Mouse (Mus musculus) CH12.LX (cell line): ENCODE data around the gene Naa80. TPM values are rescaled to one million over a fixed set of nuclear protein-coding genes. Genes with fewer than 3 reads are reported as not detected.

ENCODE experiments used
- DNase-seq: peaks from one replicate; pipeline ENCODE4 v3.0.0-alpha.2; 2013; ENCODE audit errors: extremely low read depth
- H3K27ac ChIP-seq: 2 replicates; pipeline ENCODE4 v1.5.1; 2012; ENCODE audit warnings: low read depth, mild to moderate bottlenecking, control low read depth, moderate library complexity; ENCODE audit not compliant: insufficient read depth
- H3K27me3 ChIP-seq: replicated peaks from 2 replicates; pipeline ENCODE3; 2012; ENCODE audit warnings: inconsistent platforms
- H3K36me3 ChIP-seq, 2 experiments: replicated peaks in 1 of 2; 2 replicates each; pipeline versions ENCODE3 to v1.6.1; 2012; ENCODE audit warnings: inconsistent platforms in 1 of 2, low read length in 1 of 2, mild to moderate bottlenecking in 1 of 2, mixed read lengths in 1 of 2, moderate library complexity in 1 of 2; ENCODE audit not compliant: control insufficient read depth in 1 of 2, insufficient read depth in 1 of 2
- H3K4me1 ChIP-seq, 2 experiments: 2 replicates each; pipeline ENCODE4 v1.6.1; 2012; ENCODE audit warnings: inconsistent platforms in 1 of 2, moderate library complexity in 1 of 2; ENCODE audit not compliant: insufficient read depth in 2 of 2, control insufficient read depth in 1 of 2
- H3K4me2 ChIP-seq: 2 replicates; pipeline ENCODE4 v1.6.1; 2012; ENCODE audit warnings: low read depth, mild to moderate bottlenecking, control low read depth; ENCODE audit not compliant: poor library complexity, insufficient read depth, severe bottlenecking
- H3K4me3 ChIP-seq, 3 experiments: fragments of 150-350 bp in 1 of 3; sonication (generic) in 1 of 3; replicated peaks in 1 of 3; 2 replicates each; pipeline versions ENCODE3 to v1.5.1; 2011 to 2012; ENCODE audit warnings: low read depth in 2 of 3, low read length in 2 of 3, mild to moderate bottlenecking in 2 of 3, moderate library complexity in 2 of 3, control low read depth in 1 of 3, improper control_type of control experiment in 1 of 3, inconsistent platforms in 1 of 3, mixed read lengths in 1 of 3; ENCODE audit not compliant: poor library complexity in 1 of 3
- H3K79me2 ChIP-seq: replicated peaks from 2 replicates; pipeline ENCODE4 v1.6.1; 2012; ENCODE audit warnings: mild to moderate bottlenecking, moderate library complexity; ENCODE audit not compliant: control insufficient read depth, poor library complexity, insufficient read depth, severe bottlenecking; ENCODE audit errors: extremely low read depth
- H3K9ac ChIP-seq: 2 replicates; pipeline ENCODE4 v1.6.1; 2012; ENCODE audit warnings: low read depth, mild to moderate bottlenecking, control low read depth, moderate library complexity; ENCODE audit not compliant: insufficient read depth
- H3K9me3 ChIP-seq: replicated peaks from 2 replicates; pipeline ENCODE3; 2012; ENCODE audit warnings: low read length, inconsistent platforms, mixed read lengths
- BHLHE40 ChIP-seq: IDR thresholded peaks from 2 replicates; pipeline ENCODE4 v1.6.1; 2011; ENCODE audit warnings: mild to moderate bottlenecking, low read depth, low read length, improper control_type of control experiment
- CHD2 ChIP-seq: IDR thresholded peaks from 2 replicates; pipeline ENCODE4 v1.6.1; 2011; ENCODE audit warnings: low read length, improper control_type of control experiment
- CTCF ChIP-seq, 2 experiments: IDR thresholded peaks in 1 of 2; conservative IDR thresholded peaks in 1 of 2; 2 replicates each; pipeline ENCODE4 v1.5.1; 2011 to 2012; ENCODE audit warnings: low read depth in 2 of 2, low read length in 2 of 2, improper control_type of control experiment in 1 of 2, inconsistent platforms in 1 of 2, mild to moderate bottlenecking in 1 of 2, moderate library complexity in 1 of 2
- E2F4 ChIP-seq: IDR thresholded peaks from 2 replicates; pipeline ENCODE4 v1.6.1; 2011; ENCODE audit warnings: low read depth, low read length, improper control_type of control experiment; ENCODE audit not compliant: insufficient replicate concordance
- ELF1 ChIP-seq: IDR thresholded peaks from 2 replicates; pipeline ENCODE4 v1.6.1; 2014; ENCODE audit warnings: low read depth, mild to moderate bottlenecking, inconsistent platforms, low read length, improper control_type of control experiment
- EP300 ChIP-seq: IDR thresholded peaks from 2 replicates; pipeline ENCODE4 v1.6.1; 2011; ENCODE audit warnings: low read length, improper control_type of control experiment
- ETS1 ChIP-seq: conservative IDR thresholded peaks from 2 replicates; pipeline ENCODE4 v1.6.1; 2012; ENCODE audit warnings: low read depth, mild to moderate bottlenecking, inconsistent platforms, low read length, improper control_type of control experiment, moderate library complexity
- GABPA ChIP-seq: IDR thresholded peaks from 2 replicates; pipeline ENCODE4 v1.6.1; 2012; ENCODE audit warnings: low read depth, low read length, improper control_type of control experiment, inconsistent platforms; ENCODE audit not compliant: insufficient replicate concordance
- HCFC1 ChIP-seq: IDR thresholded peaks from 2 replicates; pipeline ENCODE4 v1.6.1; 2012; ENCODE audit warnings: low read depth, mild to moderate bottlenecking, inconsistent platforms, low read length, improper control_type of control experiment
- IRF4 ChIP-seq: IDR thresholded peaks from 2 replicates; pipeline ENCODE4 v1.6.1; 2014; ENCODE audit warnings: low read depth, mild to moderate bottlenecking, inconsistent platforms, low read length, improper control_type of control experiment
- JUN ChIP-seq: IDR thresholded peaks from 2 replicates; pipeline ENCODE4 v1.6.1; 2011; ENCODE audit warnings: low read depth, mild to moderate bottlenecking, low read length, improper control_type of control experiment, moderate library complexity; ENCODE audit not compliant: insufficient read depth
- JUND ChIP-seq: conservative IDR thresholded peaks from 2 replicates; pipeline ENCODE4 v1.6.1; 2011; ENCODE audit warnings: low read depth, low read length, improper control_type of control experiment
- KAT2A ChIP-seq: IDR thresholded peaks from 2 replicates; pipeline ENCODE4 v1.6.1; 2012; ENCODE audit warnings: low read length, improper control_type of control experiment, inconsistent platforms; ENCODE audit not compliant: insufficient replicate concordance
- MAFK ChIP-seq: IDR thresholded peaks from 2 replicates; pipeline ENCODE4 v1.6.1; 2011; ENCODE audit warnings: low read length, improper control_type of control experiment; ENCODE audit not compliant: insufficient replicate concordance
- MAX ChIP-seq: IDR thresholded peaks from 2 replicates; pipeline ENCODE4 v1.6.1; 2011; ENCODE audit warnings: low read length, improper control_type of control experiment
- MAZ ChIP-seq: IDR thresholded peaks from 2 replicates; pipeline ENCODE4 v1.6.1; 2012; ENCODE audit warnings: low read depth, mild to moderate bottlenecking, inconsistent platforms, low read length, improper control_type of control experiment, moderate library complexity
- MEF2A ChIP-seq: IDR thresholded peaks from 2 replicates; pipeline ENCODE4 v1.6.1; 2014; ENCODE audit warnings: low read depth, mild to moderate bottlenecking, inconsistent platforms, low read length, improper control_type of control experiment, borderline replicate concordance
- MXI1 ChIP-seq: IDR thresholded peaks from 2 replicates; pipeline ENCODE4 v1.6.1; 2011; ENCODE audit warnings: mild to moderate bottlenecking, low read depth, low read length, improper control_type of control experiment
- MYC ChIP-seq: IDR thresholded peaks from 2 replicates; pipeline ENCODE4 v1.6.1; 2011; ENCODE audit warnings: low read depth, mild to moderate bottlenecking, improper control_type of control experiment, low read length
- NELFE ChIP-seq: IDR thresholded peaks from 2 replicates; pipeline ENCODE4 v1.6.1; 2011; ENCODE audit warnings: low read depth, low read length, improper control_type of control experiment
- NRF1 ChIP-seq: IDR thresholded peaks from 2 replicates; pipeline ENCODE4 v1.6.1; 2014; ENCODE audit warnings: low read depth, mild to moderate bottlenecking, inconsistent platforms, low read length, improper control_type of control experiment, moderate library complexity
- PAX5 ChIP-seq: IDR thresholded peaks from 2 replicates; pipeline ENCODE4 v1.6.1; 2012; ENCODE audit warnings: low read length, inconsistent platforms, mixed read lengths
- POLR2A ChIP-seq: IDR thresholded peaks from 2 replicates; pipeline ENCODE4 v1.6.1; 2011; ENCODE audit warnings: low read depth, mild to moderate bottlenecking, improper control_type of control experiment, low read length
- POLR2AphosphoS2 ChIP-seq: IDR thresholded peaks from 2 replicates; pipeline ENCODE4 v1.6.1; 2011; ENCODE audit warnings: low read depth, low read length, improper control_type of control experiment
- RAD21 ChIP-seq: IDR thresholded peaks from 2 replicates; pipeline ENCODE4 v1.6.1; 2011; ENCODE audit warnings: low read depth, mild to moderate bottlenecking, low read length, improper control_type of control experiment, moderate library complexity
- RCOR1 ChIP-seq: conservative IDR thresholded peaks from 2 replicates; pipeline ENCODE4 v1.6.1; 2012; ENCODE audit warnings: low read depth, mild to moderate bottlenecking, inconsistent platforms, low read length, improper control_type of control experiment
- SIN3A ChIP-seq: IDR thresholded peaks from 2 replicates; pipeline ENCODE4 v1.6.1; 2012; ENCODE audit warnings: low read length, improper control_type of control experiment, inconsistent platforms
- SMC3 ChIP-seq: IDR thresholded peaks from 2 replicates; pipeline ENCODE4 v1.6.1; 2011; ENCODE audit warnings: low read depth, low read length, improper control_type of control experiment
- TBP ChIP-seq: conservative IDR thresholded peaks from 2 replicates; pipeline ENCODE4 v1.6.1; 2011; ENCODE audit warnings: low read depth, low read length, improper control_type of control experiment
- TCF12 ChIP-seq: IDR thresholded peaks from 2 replicates; pipeline ENCODE4 v1.6.1; 2014; ENCODE audit warnings: low read depth, mild to moderate bottlenecking, inconsistent platforms, low read length, improper control_type of control experiment
- UBTF ChIP-seq: IDR thresholded peaks from 2 replicates; pipeline ENCODE4 v1.6.1; 2012; ENCODE audit warnings: low read depth, mild to moderate bottlenecking, inconsistent platforms, low read length, improper control_type of control experiment, moderate library complexity
- USF1 ChIP-seq: IDR thresholded peaks from 2 replicates; pipeline ENCODE4 v1.6.1; 2014; ENCODE audit warnings: low read depth, mild to moderate bottlenecking, inconsistent platforms, low read length, improper control_type of control experiment
- USF2 ChIP-seq: conservative IDR thresholded peaks from 2 replicates; pipeline ENCODE4 v1.6.1; 2011; ENCODE audit warnings: low read depth, low read length, improper control_type of control experiment
- ZC3H11A ChIP-seq: IDR thresholded peaks from 2 replicates; pipeline ENCODE4 v1.6.1; 2012; ENCODE audit warnings: low read depth, mild to moderate bottlenecking, inconsistent platforms, low read length, improper control_type of control experiment
- ZKSCAN1 ChIP-seq: IDR thresholded peaks from 2 replicates; pipeline ENCODE4 v1.6.1; 2012; ENCODE audit warnings: low read depth, inconsistent platforms, low read length, improper control_type of control experiment, borderline replicate concordance
- ZNF384 ChIP-seq: IDR thresholded peaks from 2 replicates; pipeline ENCODE4 v1.6.1; 2012; ENCODE audit warnings: low read depth, low read length, improper control_type of control experiment, inconsistent platforms
- dilution Hi-C: fragments of 300-500 bp; cut with MboI; formaldehyde crosslinking; loops from 2 replicates; pipeline ENCODE4 v1.14.3; 2020; ENCODE audit warnings: low sequenced_read_pairs; ENCODE audit not compliant: extremely low pct_unique_long_range_greater_than_20kb, extremely low pct_ligation_motif_present
- in situ Hi-C: fragments of 300-500 bp; cut with MboI; formaldehyde crosslinking; loops from 3 replicates; pipeline ENCODE4 v1.14.3; 2019; ENCODE audit warnings: low sequenced_read_pairs, low pct_ligation_motif_present, low pct_unique_long_range_greater_than_20kb, mixed read lengths
- polyA plus RNA-seq: library from polyadenylated mRNA; unstranded; fragments of >175 nt; gene quantifications from 2 replicates; pipeline ENCODE4 v1.2.1, GENCODE M21; 2012; ENCODE audit warnings: low read depth; ENCODE audit not compliant: insufficient read length
- total RNA-seq, 2 experiments: library from RNA; depleted of rRNA; stranded (reverse); fragments of 300-350 nt in 1 of 2; fragments of >200 nt in 1 of 2; gene quantifications; 2 replicates each; pipeline ENCODE4 v1.2.3; 2012 to 2014

Naa80 gene
- total and polyA plus RNA-seq, 3 experiments, result 1.7 to 9.3 (median 4.8) TPM

DNA sequence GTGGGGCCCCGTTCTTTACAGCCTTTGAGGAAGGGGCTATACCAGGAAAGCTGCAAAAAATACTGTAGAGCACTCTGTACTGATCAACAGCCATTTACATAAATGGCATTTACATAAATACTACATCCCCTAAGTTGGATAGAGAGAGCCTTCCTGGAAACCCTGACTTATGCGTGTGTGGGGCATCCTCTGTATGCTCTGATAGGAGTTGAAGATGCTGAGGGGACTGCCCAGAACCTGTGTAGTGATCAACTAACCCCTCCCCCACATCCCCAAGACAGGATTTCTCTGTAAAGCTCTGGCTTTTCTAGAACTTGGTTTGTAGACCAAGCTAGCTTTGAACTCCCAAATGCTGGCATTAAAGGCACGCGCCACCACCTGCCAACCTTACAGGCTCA is 30.7 kb downstream of the Naa80 start:
- Histone ChIP-seq H3K79me2 (no peaks in the 10 kb centered on the region), H3K4me3 (no peak overlapping the region), H3K27me3 (no peaks in the 10 kb centered on the region), H3K4me1 (peaks cover 32 to 71% of the 10 kb centered on the region in 2 experiments), H3K9me3 (no peaks in the 10 kb centered on the region), H3K9ac (no peak overlapping the region), H3K36me3 (peaks cover 3 to 9% of the 10 kb centered on the region in 2 experiments), H3K4me2 (peak overlapping the region; percentile 53), H3K27ac (peak overlapping the region; percentile 65)
- peak; percentile 75 for DNase-seq
- dilution Hi-C loops (no loop called here), in situ Hi-C loops (loop anchor here (5.0 kb wide), 1 partner anchor 33 kb away; no protein-coding TSS in a partner anchor)
- TF ChIP-seq MAZ (no peak), E2F4 (no peak), MXI1 (peak; percentile 12; the same call in 1 of the 2 replicates), ELF1 (peak; percentile 43; the same call in 1 of the 2 replicates), GABPA (no peak), KAT2A (no peak), EP300 (no peak), USF1 (no peak), BHLHE40 (no peak), RCOR1 (no peak), POLR2AphosphoS2 (no peak), NRF1 (no peak), CTCF (conservative IDR thresholded peaks at IDR 0.05 in 1 of 2, IDR thresholded peaks at IDR 0.05 in 1 of 2; ENCODE audit: low read depth in 2 of 2, low read length in 2 of 2) (no peak), ZNF384 (no peak), ZKSCAN1 (no peak), IRF4 (peak; percentile 26; the same call in 1 of the 2 replicates), ETS1 (peak; percentile 76), RAD21 (no peak), JUND (no peak), POLR2A (0 out of 2 replicates have a peak, but pooled peaks have one; percentile 1), CHD2 (peak; percentile 61), USF2 (no peak), UBTF (no peak; the same call in 1 of the 2 replicates), NELFE (no peak), HCFC1 (no peak), TCF12 (no peak), PAX5 (no peak), SMC3 (no peak), SIN3A (no peak), TBP (0 out of 2 replicates have a peak, but pooled peaks have one; percentile 20), ZC3H11A (no peak), MAX (no peak), MAFK (no peak), JUN (no peak), MYC (no peak), MEF2A (peak; percentile 35; the same call in 1 of the 2 replicates)
